Mouse (Mus musculus) retina, postnatal 1 day (tissue): ENCODE results near the gene Ppm1l.

Experiments
- DNase-seq: peaks from one replicate; pipeline ENCODE4 v3.0.0-alpha.2; 2012

The Ppm1l gene

GRCm38 (mm10) chr3:69446989-69447388, 130.3 kb downstream of the Ppm1l start:
- no peak for DNase-seq

GRCm38 (mm10) chr3:69449041-69449440, 132.4 kb downstream of the Ppm1l start:
- DNase-seq, result no peak

- no peak for DNase-seq
These were observed 137.7 kb downstream of the Ppm1l start for GRCm38 (mm10) chr3:69454330-69454729.

- no peak for DNase-seq
These were observed 139.4 kb downstream of the Ppm1l start for GRCm38 (mm10) chr3:69456071-69456470.

GRCm38 (mm10) chr3:69458756-69459155, 142.1 kb downstream of the Ppm1l start:
- DNase-seq, result no peak

- no peak for DNase-seq
These were observed 145.3 kb downstream of the Ppm1l start for GRCm38 (mm10) chr3:69461956-69462355.

- no peak for DNase-seq
These were observed 149.1 kb downstream of the Ppm1l start for GRCm38 (mm10) chr3:69465751-69466150.

GRCm38 (mm10) chr3:69468280-69469008, 151.8 kb downstream of the Ppm1l start:
- DNase-seq, result no peak

- no peak for DNase-seq
These were observed 152.9 kb downstream of the Ppm1l start for GRCm38 (mm10) chr3:69469463-69470141.

GRCm38 (mm10) chr3:69470142-69470796, 153.6 kb downstream of the Ppm1l start:
- DNase-seq, result peak; percentile 76

- DNase-seq, result no peak
These were observed 159.3 kb downstream of the Ppm1l start for GRCm38 (mm10) chr3:69475850-69476450.

- DNase-seq, result peak; percentile 27
These were observed 163.3 kb downstream of the Ppm1l start for GRCm38 (mm10) chr3:69479937-69480336.

- peak; percentile 86 for DNase-seq
These were observed 165.2 kb downstream of the Ppm1l start for GRCm38 (mm10) chr3:69481835-69482234.

GRCm38 (mm10) chr3:69484006-69484574, 167.4 kb downstream of the Ppm1l start:
- DNase-seq, result no peak

GRCm38 (mm10) chr3:69484582-69484981, 167.9 kb downstream of the Ppm1l start:
- no peak for DNase-seq

GRCm38 (mm10) chr3:69485347-69485746, 168.7 kb downstream of the Ppm1l start:
- no peak for DNase-seq

- no peak for DNase-seq
These were observed 169.1 kb downstream of the Ppm1l start for GRCm38 (mm10) chr3:69485756-69486155.

- DNase-seq, result no peak
These were observed 170.8 kb downstream of the Ppm1l start for GRCm38 (mm10) chr3:69487471-69487870.

- no peak for DNase-seq
These were observed 173.0 kb downstream of the Ppm1l start for GRCm38 (mm10) chr3:69489669-69490068.

- DNase-seq, result no peak
These were observed 174.5 kb downstream of the Ppm1l start for GRCm38 (mm10) chr3:69490981-69491681.

GRCm38 (mm10) chr3:69494233-69495010, 177.8 kb downstream of the Ppm1l start:
- DNase-seq, result no peak

GRCm38 (mm10) chr3:69497178-69497577, 180.5 kb downstream of the Ppm1l start:
- DNase-seq, result no peak
